Mouse (Mus musculus): ENCODE measurements around the gene Napb.

Napb gene

DNA sequence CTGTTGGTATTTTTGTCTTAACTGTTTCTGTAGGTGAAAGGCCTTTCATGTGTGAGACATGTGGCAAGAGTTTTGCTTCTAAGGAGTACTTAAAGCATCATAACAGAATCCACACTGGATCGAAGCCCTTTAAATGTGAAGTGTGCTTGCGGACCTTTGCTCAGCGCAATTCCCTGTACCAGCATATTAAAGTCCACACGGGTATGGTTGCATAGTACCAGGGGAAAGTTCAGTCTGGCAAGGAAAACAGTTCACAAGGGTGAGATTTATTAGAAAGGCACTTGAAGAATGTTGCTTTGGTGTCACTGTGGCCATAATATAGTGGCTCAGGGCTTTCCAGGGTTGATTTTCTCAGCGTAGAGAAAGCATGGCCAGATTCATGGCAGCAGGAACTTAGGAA lies 44.3 kb downstream of the Napb start:
- no peak for DNase-seq (ENCODE audit: low read depth, low spot score)

DNA sequence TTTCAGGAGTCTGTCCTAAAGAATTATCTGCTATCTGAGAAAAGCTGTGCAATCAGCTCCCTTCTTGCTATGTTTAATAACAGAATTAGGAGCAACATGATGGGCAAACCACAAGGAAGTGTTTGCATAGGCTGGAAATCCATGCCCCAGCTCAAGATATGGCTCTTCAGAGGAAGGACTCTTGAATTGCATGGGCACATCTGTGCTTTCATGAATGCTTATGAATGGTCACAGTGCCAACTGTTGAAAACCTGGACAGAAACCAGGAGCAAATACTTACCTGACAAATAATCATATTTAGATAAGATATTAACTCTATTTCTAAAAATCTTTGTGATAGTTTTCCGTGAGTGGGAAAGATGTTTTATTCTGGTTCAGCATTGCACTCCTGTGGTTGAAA lies 45.4 kb downstream of the Napb start:
- DNase-seq (ENCODE audit: low read depth, low spot score), result no peak

DNA sequence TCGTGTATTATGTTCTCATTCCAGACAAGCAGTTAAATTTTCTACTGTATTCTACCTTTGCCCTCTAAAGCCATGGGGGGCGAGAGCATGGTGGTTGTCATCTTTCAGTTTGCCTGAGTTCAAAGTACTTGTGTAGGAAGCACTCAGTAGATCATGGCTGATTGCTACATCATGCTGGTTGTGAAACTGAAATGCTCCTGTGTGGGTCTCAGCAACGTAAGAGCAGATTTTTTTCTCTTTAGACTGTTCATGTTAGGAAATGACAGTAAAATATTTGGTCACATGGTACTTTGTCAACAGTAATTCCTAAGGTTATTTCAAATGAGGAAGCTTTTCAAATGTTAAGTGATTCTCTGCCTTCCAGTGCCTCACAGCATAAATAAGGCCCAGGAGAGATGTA lies 46.6 kb downstream of the Napb start:
- no peak for DNase-seq (ENCODE audit: low read depth, low spot score)

DNA sequence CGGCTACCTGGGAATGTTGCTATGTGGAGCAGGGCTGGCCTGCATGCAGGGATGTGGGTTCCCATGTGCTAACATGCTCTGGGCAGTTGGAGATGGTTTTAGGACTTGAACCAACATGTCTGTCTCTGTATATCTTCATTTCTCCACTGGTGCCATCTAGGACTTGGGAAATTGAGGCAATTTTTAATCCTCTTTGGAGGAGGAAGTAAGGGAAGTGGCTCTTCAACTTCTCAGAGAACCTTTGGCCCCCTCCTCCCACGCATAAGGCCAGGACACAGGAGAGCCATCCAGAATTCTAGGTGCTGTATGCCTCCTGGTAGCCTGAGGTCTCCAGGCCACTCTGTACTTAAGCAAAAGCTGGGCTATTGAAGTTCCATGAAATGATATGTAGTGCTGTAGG lies 47.3 kb downstream of the Napb start:
- DNase-seq (ENCODE audit: low read depth, low spot score), result no peak

DNA sequence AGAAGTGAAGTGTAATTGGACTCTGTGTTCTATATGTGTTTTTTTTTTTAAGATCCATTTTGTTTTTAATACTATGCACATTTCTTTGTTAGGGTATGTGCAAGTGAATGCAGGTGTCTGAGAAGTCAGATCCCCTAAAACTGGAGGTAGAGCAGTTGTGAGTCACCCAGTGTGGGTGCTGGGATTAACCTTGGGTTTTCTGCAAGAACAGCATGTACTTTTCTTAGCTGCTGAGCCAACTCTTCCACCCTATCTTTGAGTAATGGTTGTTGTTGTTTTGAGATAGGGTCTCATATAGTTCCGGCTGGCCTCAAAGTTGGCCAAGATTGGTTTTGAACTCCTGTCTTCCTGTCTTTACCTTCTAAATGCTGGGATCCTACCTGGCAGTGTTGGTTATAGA lies 49.2 kb downstream of the Napb start:
- no peak for DNase-seq (ENCODE audit: low read depth, low spot score)

DNA sequence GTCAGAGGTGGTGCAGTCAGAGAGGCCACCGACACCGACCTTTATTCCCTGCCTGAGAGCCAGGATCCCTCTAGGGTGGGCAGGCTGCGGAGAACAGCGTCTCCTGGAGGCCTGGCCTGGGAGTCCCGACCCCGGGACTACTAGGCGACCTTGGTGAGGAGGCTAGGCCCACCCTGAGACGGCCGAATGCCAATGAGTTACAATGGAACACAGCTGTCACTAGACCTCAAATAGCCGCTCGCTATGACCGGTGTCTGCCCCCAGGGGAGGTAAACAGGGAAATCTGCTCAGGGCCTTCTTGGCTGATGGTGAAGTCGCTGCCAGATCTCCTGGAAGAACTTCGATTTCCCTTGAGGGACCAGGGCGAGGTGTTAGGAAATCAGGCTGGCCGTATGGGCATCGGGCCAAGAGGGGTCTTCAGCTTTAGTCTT lies 50.8 kb downstream of the Napb start:
- DNase-seq (ENCODE audit: low read depth, low spot score), result peak; percentile 63

DNA sequence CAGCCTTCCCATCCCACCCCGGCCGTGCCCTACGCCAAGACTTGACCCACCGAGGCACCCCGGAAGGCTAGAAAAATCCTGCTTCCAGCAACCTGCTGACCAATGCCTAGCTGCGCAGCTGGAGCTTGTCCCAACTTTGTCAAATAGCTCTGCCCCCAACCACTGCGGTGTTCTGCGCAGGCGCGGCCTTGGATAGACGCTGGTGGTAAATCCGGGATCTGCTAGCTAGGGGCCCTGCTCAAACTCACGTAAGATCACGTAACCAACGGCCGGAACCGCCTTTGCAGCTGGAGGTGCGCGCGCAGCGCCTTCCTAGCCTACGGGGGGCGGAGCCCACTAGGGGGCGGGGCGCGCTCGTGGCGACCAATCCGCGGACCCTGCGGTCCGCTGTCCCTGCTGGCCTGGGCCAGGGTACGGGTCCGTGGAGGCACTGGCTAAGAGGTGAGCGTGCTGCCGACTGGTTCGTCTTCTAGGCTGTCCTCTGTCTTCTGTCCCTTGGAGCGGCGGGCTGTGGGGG lies 51.4 kb downstream of the Napb start, which contains the start of gene Gzf1:
Gene Gzf1 (plus strand): TSS at position 249 of the 517 bp plus-strand sequence.
- peak; percentile 99 for DNase-seq (ENCODE audit: low read depth, low spot score)

DNA sequence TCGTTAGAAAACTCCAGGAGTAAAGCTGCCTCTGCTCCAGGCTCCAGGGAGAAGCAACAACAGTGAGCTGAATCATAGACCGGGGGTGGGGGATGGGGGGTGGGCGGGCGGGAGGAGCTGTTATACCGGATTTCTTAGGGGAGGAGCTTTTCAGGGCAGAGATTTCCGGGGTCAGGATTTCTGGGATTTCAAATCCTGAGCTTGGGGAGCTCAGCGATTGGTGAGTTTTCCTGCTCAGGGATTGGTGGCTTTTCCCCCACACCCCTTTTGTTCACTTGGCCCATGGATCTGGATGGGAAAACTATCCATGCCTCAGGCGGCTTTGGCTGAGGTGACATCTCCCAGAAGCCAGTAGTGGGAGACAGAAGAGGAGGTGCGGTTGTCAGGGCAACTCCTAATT lies 52.9 kb downstream of the Napb start:
- peak; percentile 93 for DNase-seq (ENCODE audit: low read depth, low spot score)

DNA sequence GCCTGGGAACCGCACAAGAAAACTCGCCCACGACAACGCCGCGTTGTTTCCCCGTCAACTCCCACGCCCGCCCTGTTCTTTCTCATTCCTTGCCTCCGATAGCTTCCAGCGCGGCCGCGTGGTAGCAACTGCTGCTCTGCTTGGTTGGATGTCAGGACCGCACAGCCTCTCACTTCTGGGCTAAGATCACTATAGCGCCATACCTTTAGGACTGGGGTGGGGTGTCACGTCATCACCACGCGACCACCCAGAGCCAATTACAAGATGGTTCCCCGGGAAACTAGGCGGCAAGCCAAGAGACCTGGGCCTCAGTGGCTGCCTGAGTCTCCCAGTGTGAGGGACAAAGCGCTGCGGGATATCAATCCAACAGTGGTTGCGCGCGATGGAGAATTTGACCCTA lies 54.5 kb downstream of the Napb start:
- DNase-seq (ENCODE audit: low read depth, low spot score), result peak; percentile 95

DNA sequence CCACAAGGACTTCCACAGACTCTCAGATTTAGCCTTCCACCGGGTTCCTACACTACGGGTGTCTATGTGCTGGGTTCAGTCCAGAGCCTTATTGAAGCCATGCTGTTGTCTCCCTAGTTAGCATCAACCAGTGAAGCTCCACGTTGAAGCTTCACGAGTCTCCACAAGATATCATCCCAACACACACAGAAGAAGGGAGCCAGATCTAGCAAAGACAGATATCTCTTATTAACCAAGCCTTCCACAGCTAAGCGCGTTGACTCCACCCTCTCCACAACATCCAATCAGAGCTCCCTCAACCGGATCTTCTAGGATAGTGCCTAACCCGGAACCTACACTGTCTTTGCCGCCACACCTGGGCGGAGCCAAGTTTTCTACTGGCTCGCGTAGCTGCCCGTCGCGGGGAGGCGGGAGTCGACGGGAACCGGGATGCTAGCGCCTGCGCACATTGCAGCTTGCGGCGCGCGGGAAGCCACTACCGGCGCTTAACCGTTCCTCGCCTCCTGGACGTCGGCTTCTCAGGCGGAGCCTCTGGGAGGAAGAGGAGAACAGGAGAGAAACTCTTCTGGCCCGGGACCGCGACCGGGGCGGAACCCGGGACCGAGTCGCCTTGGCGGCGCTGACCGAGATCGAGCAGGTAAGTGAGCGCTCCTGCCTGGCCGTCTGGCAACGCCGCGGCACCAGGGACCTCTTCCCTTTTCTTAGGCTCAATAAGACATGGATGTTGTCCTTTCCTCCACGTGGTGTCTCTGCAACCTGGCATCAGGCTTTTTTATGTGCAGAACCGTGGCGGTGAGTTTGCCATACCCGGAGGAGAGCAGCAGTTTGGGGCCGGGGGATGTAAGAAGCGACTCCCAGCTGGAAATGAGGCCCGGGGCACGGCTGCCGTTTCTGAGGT lies 59.8 kb downstream of the Napb start, which contains the start of gene Nxt1:
Gene Nxt1 (plus strand): TSS at position 403 of the 898 bp plus-strand sequence.
- peak; percentile 97 for DNase-seq (ENCODE audit: low read depth, low spot score)

DNA sequence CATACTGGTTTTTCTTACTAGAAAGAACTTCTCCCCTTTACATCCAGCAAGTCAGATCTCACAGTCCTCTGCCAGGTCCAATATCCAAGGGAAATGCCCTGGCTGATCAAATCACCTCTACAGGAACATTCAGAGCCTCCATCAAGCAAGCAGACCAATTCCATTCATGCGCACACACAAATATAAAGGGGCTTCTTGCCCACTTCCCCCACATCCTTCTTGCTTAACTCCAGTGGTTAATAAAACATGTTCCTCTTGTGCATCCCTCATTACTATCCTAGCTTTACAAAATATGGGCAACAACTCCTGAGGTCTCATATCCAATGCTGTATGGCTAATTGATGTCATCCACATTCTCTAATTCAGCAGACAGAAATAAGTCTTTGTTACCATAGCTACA lies 68.8 kb downstream of the Napb start:
- no peak for DNase-seq (ENCODE audit: low read depth, low spot score)

DNA sequence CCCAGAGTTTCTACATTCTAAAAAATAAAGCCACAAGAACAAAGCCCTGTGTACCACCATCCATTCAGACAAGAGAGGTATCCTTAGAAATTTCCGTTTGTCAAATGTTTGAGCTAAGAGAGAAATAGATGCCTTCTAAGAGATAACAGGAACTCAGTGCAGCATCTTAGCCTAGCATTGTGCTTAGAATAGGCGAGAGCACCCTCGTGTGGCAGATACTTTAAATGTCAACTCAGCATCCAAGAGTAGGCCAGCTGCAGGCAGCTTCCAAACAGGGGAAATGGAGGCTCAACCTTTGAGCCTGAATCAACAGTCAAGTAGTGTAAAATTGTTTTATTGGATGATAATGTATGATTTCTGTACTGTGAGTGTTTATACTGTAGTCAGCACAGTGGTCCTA lies 77.3 kb downstream of the Napb start:
- DNase-seq (ENCODE audit: low read depth, low spot score), result peak; percentile 48

DNA sequence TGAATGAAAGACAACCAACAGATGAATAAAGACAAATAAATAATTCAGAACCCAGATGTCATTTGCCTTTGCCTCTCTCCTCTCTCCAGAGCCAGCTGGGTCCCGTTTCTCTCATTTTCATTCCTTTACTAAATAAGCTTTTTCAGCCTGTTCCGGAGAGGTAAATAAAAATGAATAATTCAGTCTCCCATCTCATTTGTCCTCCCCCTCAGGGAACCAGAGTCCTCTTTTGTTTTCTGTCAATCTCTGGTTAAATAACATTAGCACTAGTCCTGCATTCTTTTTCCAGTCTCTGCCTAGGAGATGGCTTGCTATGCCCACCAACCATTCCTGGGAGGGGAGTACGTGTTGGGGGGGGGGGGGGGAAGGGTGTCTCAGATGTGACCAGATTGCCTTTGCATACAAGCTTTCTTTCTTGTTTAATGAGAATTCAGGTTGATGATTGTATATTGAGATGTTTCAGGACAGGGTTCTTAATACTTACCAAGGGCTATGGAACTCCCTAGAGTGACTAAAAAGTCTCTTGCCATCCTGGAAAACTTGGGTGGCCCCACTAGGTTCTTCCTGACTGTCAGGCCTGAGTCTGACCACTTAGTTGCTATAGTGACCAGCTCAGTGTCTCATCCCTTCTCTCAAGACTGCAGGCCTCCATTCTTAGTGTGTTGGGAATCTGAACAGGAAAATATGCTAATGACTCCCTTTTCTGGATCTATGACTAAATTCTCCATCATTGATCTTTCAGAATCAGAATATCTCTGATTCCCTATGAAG lies 81.5 kb downstream of the Napb start:
- DNase-seq (ENCODE audit: low read depth, low spot score), result no peak

DNA sequence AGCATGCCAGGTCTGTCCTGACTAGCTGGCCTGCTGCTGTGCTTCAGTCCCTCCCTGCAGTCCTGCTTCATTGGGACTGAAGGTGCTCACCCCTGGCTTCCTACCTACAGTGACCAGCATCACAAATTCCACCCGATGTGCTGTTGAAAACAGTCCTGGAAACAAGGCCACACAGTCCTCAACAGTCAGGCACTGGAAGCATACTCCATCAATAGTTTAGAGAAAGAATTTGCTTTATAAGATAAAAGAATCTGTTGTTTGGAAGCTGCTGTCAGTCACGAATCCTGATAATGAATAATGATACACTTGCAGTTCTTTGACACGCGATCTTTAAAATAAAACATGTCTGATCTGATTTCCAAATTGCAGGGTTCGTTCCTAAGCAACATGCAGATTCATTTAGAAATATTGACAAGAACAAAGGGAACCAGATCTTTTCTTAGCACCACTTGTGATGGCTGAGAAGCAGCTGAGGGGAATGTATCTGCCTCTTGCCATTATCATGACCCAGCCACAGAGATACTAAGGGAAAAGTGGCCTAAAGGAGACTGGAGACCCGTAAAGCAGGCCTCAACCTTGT lies 87.8 kb downstream of the Napb start:
- DNase-seq (ENCODE audit: low read depth, low spot score), result no peak
